20 mouse cellular contexts compared by ENCODE assay signal in genomic region chr1:64753668-64754067, GRCm38 (mm10). TPM values are rescaled to one million over a fixed set of nuclear protein-coding genes. Genes with fewer than 3 reads are reported as not detected.
A peak's percentile ranks its signal among the peaks of the same experiment; 100 is the strongest.
DNase-seq lines count a peak whose midpoint lies in the region; ATAC-seq and TF ChIP-seq lines count a peak whose summit lies in the region.
"Had no signal": no experiment of that assay in that cellular context is flagged by ENCODE, and none has a peak within 500 bp of the region (broad histone marks: within the 10 kb centered on the region; RNA-seq: fewer than 3 reads in every experiment).

No protein-coding gene starts in this region.

- no peak overlapping the region for H3K4me3 ChIP-seq in kidney, embryonic 14.5 days (ENCODE audit: low read length)
- no peak overlapping the region for H3K4me3 ChIP-seq in liver, postnatal 0 days (ENCODE audit: low read depth, low read length)
- H3K4me3 ChIP-seq in forebrain, embryonic 11.5 days (ENCODE audit: low read depth, low read length) = no peak overlapping the region
- H3K4me3 ChIP-seq: hindbrain, embryonic 12.5 days; left cerebral cortex, adult 2 months; limb, embryonic 10.5 days; megakaryocyte, embryonic 14.5 days; midbrain, embryonic 15.5 days had no signal

- no peak overlapping the region for H3K27ac ChIP-seq in kidney, embryonic 14.5 days (ENCODE audit: low read depth, low read length)
- H3K27ac ChIP-seq in liver, postnatal 0 days (ENCODE audit: low read depth) = peak overlapping the region; percentile 70; the same call in 1 of the 2 replicates
- no peak overlapping the region for H3K27ac ChIP-seq in forebrain, embryonic 11.5 days (ENCODE audit: low read depth, low read length)
- H3K27ac ChIP-seq: hindbrain, embryonic 12.5 days; left cerebral cortex, adult 2 months; limb, embryonic 10.5 days; midbrain, embryonic 15.5 days had no signal

- no peaks in the 10 kb centered on the region for H3K27me3 ChIP-seq in kidney, embryonic 14.5 days (ENCODE audit: control insufficient read depth, insufficient read depth, low read length)
- H3K27me3 ChIP-seq in liver, postnatal 0 days (ENCODE audit: insufficient read depth, low read length) = no peaks in the 10 kb centered on the region
- no peaks in the 10 kb centered on the region for H3K27me3 ChIP-seq in forebrain, embryonic 11.5 days (ENCODE audit: control insufficient read depth, insufficient read depth, low read length)
- H3K27me3 ChIP-seq: hindbrain, embryonic 12.5 days; midbrain, embryonic 15.5 days had no signal

- TF ChIP-seq CTCF in liver, postnatal 0 days (IDR thresholded peaks at IDR 0.05; ENCODE audit: low read depth) = no peak

- no peaks in the 10 kb centered on the region for H3K36me3 ChIP-seq in kidney, embryonic 14.5 days (ENCODE audit: control insufficient read depth, insufficient read depth, low read length)
- H3K36me3 ChIP-seq in liver, postnatal 0 days (replicated peaks; ENCODE audit: insufficient read depth, low read length) = no peaks in the 10 kb centered on the region
- no peaks in the 10 kb centered on the region for H3K36me3 ChIP-seq in forebrain, embryonic 11.5 days (ENCODE audit: control insufficient read depth, insufficient read depth, low read length)
- H3K36me3 ChIP-seq: hindbrain, embryonic 12.5 days; limb, embryonic 10.5 days; midbrain, embryonic 15.5 days had no signal

- no peak for ATAC-seq in kidney, embryonic 14.5 days (ENCODE audit: low FRiP score, low TSS enrichment)
- ATAC-seq in liver, postnatal 0 days = peak; percentile 62
- 0 out of 2 replicates have a peak, but pooled peaks have one; percentile 20 for ATAC-seq in megakaryocyte-erythroid progenitor cell, adult 5-6 weeks (replicated peaks; ENCODE audit: low FRiP score, low TSS enrichment, poor library complexity, severe bottlenecking)
- ATAC-seq in forebrain, embryonic 11.5 days (replicated peaks; ENCODE audit: low FRiP score) = no peak
- ATAC-seq: activated CD4-positive, CD25-positive, alpha-beta regulatory T cell, adult 4 months; inflammation-experienced regulatory T-cells, adult 6 months; midbrain, embryonic 15.5 days had no signal

- no peak for TF ChIP-seq EP300 in liver, postnatal 0 days (IDR thresholded peaks at IDR 0.05; ENCODE audit: low read depth)

- H3K4me2 ChIP-seq in kidney, embryonic 14.5 days (replicated peaks; ENCODE audit: low read depth, low read length) = no peak overlapping the region
- H3K4me2 ChIP-seq in liver, postnatal 0 days (ENCODE audit: low read depth, low read length) = no peak overlapping the region
- H3K4me2 ChIP-seq in forebrain, embryonic 11.5 days (ENCODE audit: low read depth, low read length, severe bottlenecking) = no peak overlapping the region
- H3K4me2 ChIP-seq: hindbrain, embryonic 12.5 days; lung, embryonic 14.5 days; midbrain, embryonic 15.5 days had no signal

- no peaks in the 10 kb centered on the region for H3K9me3 ChIP-seq in kidney, embryonic 14.5 days (ENCODE audit: control insufficient read depth, low read length)
- H3K9me3 ChIP-seq in liver, postnatal 0 days (ENCODE audit: low read length) = no peaks in the 10 kb centered on the region
- H3K9me3 ChIP-seq in forebrain, embryonic 11.5 days (ENCODE audit: control insufficient read depth, low read length) = no peaks in the 10 kb centered on the region
- H3K9me3 ChIP-seq: hindbrain, embryonic 12.5 days; limb, embryonic 10.5 days; megakaryocyte, embryonic 14.5 days; midbrain, embryonic 15.5 days had no signal

- H3K9ac ChIP-seq in kidney, embryonic 14.5 days (ENCODE audit: low read depth, low read length) = no peak overlapping the region
- H3K9ac ChIP-seq in liver, postnatal 0 days (replicated peaks) = no peak overlapping the region
- H3K9ac ChIP-seq in forebrain, embryonic 11.5 days (ENCODE audit: low read length) = no peak overlapping the region
- H3K9ac ChIP-seq: hindbrain, embryonic 12.5 days; lung, embryonic 14.5 days; midbrain, embryonic 15.5 days had no signal

- H3K4me1 ChIP-seq in kidney, embryonic 14.5 days (ENCODE audit: control insufficient read depth, insufficient read depth, low read length) = no peaks in the 10 kb centered on the region
- peaks cover 23% of the 10 kb centered on the region for H3K4me1 ChIP-seq in liver, postnatal 0 days (ENCODE audit: insufficient read depth)
- H3K4me1 ChIP-seq in forebrain, embryonic 11.5 days (replicated peaks; ENCODE audit: control insufficient read depth, insufficient read depth, low read length) = no peaks in the 10 kb centered on the region
- H3K4me1 ChIP-seq: hindbrain, embryonic 12.5 days; midbrain, embryonic 15.5 days had no signal

- WGBS in kidney, embryonic 14.5 days = 79% methylated on average over 7 of the region's 7 CpGs
- 60% methylated on average over 7 of the region's 7 CpGs for WGBS in liver, postnatal 0 days (ENCODE audit: insufficient replicate concordance)
- WGBS in forebrain, embryonic 11.5 days = 71% methylated on average over 7 of the region's 7 CpGs

- DNase-seq in kidney, postnatal 36 days = peak; percentile 34 to 45
- peak; percentile 68 for DNase-seq in R1 (ENCODE audit: low read depth, low spot score)
- peak; percentile 44 for DNase-seq in liver, postnatal 0 days
- DNase-seq in cerebellum, adult 18-20 months = no peak
- no peak for DNase-seq in forebrain, embryonic 11.5 days (ENCODE audit: low spot score)
- DNase-seq: cerebellum, postnatal 10 days; layer of hippocampus, adult 9-11 months; right cerebral cortex, postnatal 25 days; thymus, adult 18-20 months; thymus, postnatal 4 days had no signal

RNA-seq across cellular contexts. Expression of gene Fzd5, which starts 16.1 kb away (rescaled TPM):
- 1.8 and 2.3 TPM in 2 replicates for polyA plus RNA-seq in kidney, embryonic 14.5 days (2014; fragmentation: Nextera tagmentation; extraction: Ambion mirVana)
- 0.94 and 0.99 TPM in 2 replicates for polyA plus RNA-seq in liver, postnatal 0 days (2015; fragmentation: Nextera tagmentation; extraction: Ambion mirVana)
- 0.52 and 1.5 TPM in 2 replicates for total RNA-seq in megakaryocyte-erythroid progenitor cell, adult 5-6 weeks (2014; fragmentation: Nextera tagmentation)
- total RNA-seq in megakaryocyte-erythroid progenitor cell, adult 5-6 weeks (2017) = 2.0 and 2.6 TPM in 2 replicates
- 0.95 and 1.0 TPM in 2 replicates for polyA plus RNA-seq in forebrain, embryonic 11.5 days (2014; fragmentation: Nextera tagmentation; extraction: Ambion mirVana)

Comparison
In these comparisons a context has a peak if more than half of its experiments do, and no peak if none do; other contexts are left out.
1. DNase-seq: peak in kidney, postnatal 36 days (2 of 2), R1 (single experiment) and liver, postnatal 0 days (single experiment); none in cerebellum, adult 18-20 months (0 of 2) and forebrain, embryonic 11.5 days (single experiment).
2. ATAC-seq: peak in liver, postnatal 0 days (single experiment) and megakaryocyte-erythroid progenitor cell, adult 5-6 weeks (single experiment); none in kidney, embryonic 14.5 days (single experiment) and forebrain, embryonic 11.5 days (single experiment).